Mouse (Mus musculus): ENCODE measurements around the gene Asna1. TPM values are rescaled to one million over a fixed set of nuclear protein-coding genes. Genes with fewer than 3 reads are reported as not detected.
A peak's percentile ranks its signal among the peaks of the same experiment; 100 is the strongest.

Asna1 gene
- total and polyA plus RNA-seq, 3 experiments = 109 to 127 (median 119) TPM

GRCm38 (mm10) chr8:85035728-85036310, 10.7 kb upstream of the Asna1 start:
- dilution Hi-C loops (cut with MboI; ENCODE audit: extremely low pct_ligation_motif_present, extremely low pct_unique_long_range_greater_than_20kb, low sequenced_read_pairs) (no loop called here), in situ Hi-C loops (cut with MboI; ENCODE audit: low pct_ligation_motif_present, low pct_unique_long_range_greater_than_20kb, low sequenced_read_pairs) (no loop called here)
- Histone ChIP-seq H3K4me2 (ENCODE audit: insufficient read depth, low read depth, poor library complexity, severe bottlenecking) (peak overlapping the region; percentile 93), H3K4me1 (ENCODE audit: control insufficient read depth in 1 of 2, insufficient read depth in 2 of 2) (peaks cover 3 to 40% of the 10 kb centered on the region in 2 experiments), H3K9ac (ENCODE audit: insufficient read depth, low read depth) (peak overlapping the region; percentile 72), H3K36me3 (replicated peaks in 1 of 2; ENCODE audit: control insufficient read depth in 1 of 2, insufficient read depth in 1 of 2, low read length in 1 of 2) (peaks cover 27 to 44% of the 10 kb centered on the region in 2 experiments), H3K79me2 (replicated peaks; ENCODE audit: control insufficient read depth, extremely low read depth, insufficient read depth, poor library complexity, severe bottlenecking) (peaks cover 42% of the 10 kb centered on the region), H3K4me3 (replicated peaks in 1 of 3; ENCODE audit: low read depth in 2 of 3, low read length in 2 of 3, poor library complexity in 1 of 3) (peak overlapping the region; percentile 66 to 90 (median 88)), H3K9me3 (replicated peaks; ENCODE audit: low read length) (no peaks in the 10 kb centered on the region), H3K27ac (ENCODE audit: insufficient read depth, low read depth) (peak overlapping the region; percentile 78), H3K27me3 (replicated peaks) (no peaks in the 10 kb centered on the region)
- TF ChIP-seq ZNF384 (IDR thresholded peaks at IDR 0.05; ENCODE audit: low read depth, low read length) (no peak), MXI1 (IDR thresholded peaks at IDR 0.05; ENCODE audit: low read depth, low read length) (peak; percentile 62), UBTF (IDR thresholded peaks at IDR 0.05; ENCODE audit: low read depth, low read length) (no peak), CHD2 (IDR thresholded peaks at IDR 0.05; ENCODE audit: low read length) (peak; percentile 40; the same call in 1 of the 2 replicates), E2F4 (IDR thresholded peaks at IDR 0.05; ENCODE audit: insufficient replicate concordance, low read depth, low read length) (no peak), MAX (IDR thresholded peaks at IDR 0.05; ENCODE audit: low read length) (peak; percentile 78), POLR2A (IDR thresholded peaks at IDR 0.05; ENCODE audit: low read depth, low read length) (peak; percentile 10; the same call in 1 of the 2 replicates), BHLHE40 (IDR thresholded peaks at IDR 0.05; ENCODE audit: low read depth, low read length) (peak; percentile 51; the same call in 1 of the 2 replicates), SIN3A (IDR thresholded peaks at IDR 0.05; ENCODE audit: low read length) (0 out of 2 replicates have a peak, but pooled peaks have one; percentile 22), ELF1 (IDR thresholded peaks at IDR 0.05; ENCODE audit: low read depth, low read length) (no peak), MYC (IDR thresholded peaks at IDR 0.05; ENCODE audit: low read depth, low read length) (peak; percentile 79), USF2 (conservative IDR thresholded peaks at IDR 0.05; ENCODE audit: low read depth, low read length) (no peak), ZMIZ1 (IDR thresholded peaks at IDR 0.05; ENCODE audit: low read depth, low read length) (peak; percentile 18; the same call in 1 of the 2 replicates), TCF12 (IDR thresholded peaks at IDR 0.05; ENCODE audit: low read depth, low read length) (0 out of 2 replicates have a peak, but pooled peaks have one; percentile 34), MEF2A (IDR thresholded peaks at IDR 0.05; ENCODE audit: borderline replicate concordance, low read depth, low read length) (no peak), IRF4 (IDR thresholded peaks at IDR 0.05; ENCODE audit: low read depth, low read length) (no peak), TBP (conservative IDR thresholded peaks at IDR 0.05; ENCODE audit: low read depth, low read length) (no peak)
- DNase-seq (ENCODE audit: extremely low read depth) = peak; percentile 54

- peaks cover 27 to 44% of the 10 kb centered on the region in 2 experiments for H3K36me3 ChIP-seq (replicated peaks in 1 of 2; ENCODE audit: control insufficient read depth in 1 of 2, insufficient read depth in 1 of 2, low read length in 1 of 2)
- dilution Hi-C loops (cut with MboI; ENCODE audit: extremely low pct_ligation_motif_present, extremely low pct_unique_long_range_greater_than_20kb, low sequenced_read_pairs) = no loop called here
- peaks cover 3 to 35% of the 10 kb centered on the region in 2 experiments; a peak in 3 of 4 replicates for H3K4me1 ChIP-seq (ENCODE audit: control insufficient read depth in 1 of 2, insufficient read depth in 2 of 2)
These were observed 10.2 kb upstream of the Asna1 start for GRCm38 (mm10) chr8:85035165-85035727.

More at GRCm38 (mm10) chr8:85035165-85035727, 10.2 kb upstream of the Asna1 start:
- Histone ChIP-seq H3K27me3 (replicated peaks) (no peaks in the 10 kb centered on the region), H3K27ac (ENCODE audit: insufficient read depth, low read depth) (peak overlapping the region; percentile 78), H3K79me2 (replicated peaks; ENCODE audit: control insufficient read depth, extremely low read depth, insufficient read depth, poor library complexity, severe bottlenecking) (peaks cover 38% of the 10 kb centered on the region), H3K9ac (ENCODE audit: insufficient read depth, low read depth) (peak overlapping the region; percentile 72), H3K4me3 (replicated peaks in 1 of 3; ENCODE audit: low read depth in 2 of 3, low read length in 2 of 3, poor library complexity in 1 of 3) (peak overlapping the region; percentile 66 to 90 (median 88)), H3K4me2 (ENCODE audit: insufficient read depth, low read depth, poor library complexity, severe bottlenecking) (peak overlapping the region; percentile 93), H3K9me3 (replicated peaks; ENCODE audit: low read length) (no peaks in the 10 kb centered on the region)
- in situ Hi-C loops (cut with MboI; ENCODE audit: low pct_ligation_motif_present, low pct_unique_long_range_greater_than_20kb, low sequenced_read_pairs) = no loop called here
- no peak for DNase-seq (ENCODE audit: extremely low read depth)
- TF ChIP-seq USF1 (IDR thresholded peaks at IDR 0.05; ENCODE audit: low read depth, low read length) (no peak), MXI1 (IDR thresholded peaks at IDR 0.05; ENCODE audit: low read depth, low read length) (no peak), EP300 (IDR thresholded peaks at IDR 0.05; ENCODE audit: low read length) (0 out of 2 replicates have a peak, but pooled peaks have one; percentile 19), MEF2A (IDR thresholded peaks at IDR 0.05; ENCODE audit: borderline replicate concordance, low read depth, low read length) (no peak), ZNF384 (IDR thresholded peaks at IDR 0.05; ENCODE audit: low read depth, low read length) (no peak), ETS1 (conservative IDR thresholded peaks at IDR 0.05; ENCODE audit: low read depth, low read length) (no peak), UBTF (IDR thresholded peaks at IDR 0.05; ENCODE audit: low read depth, low read length) (no peak), TCF12 (IDR thresholded peaks at IDR 0.05; ENCODE audit: low read depth, low read length) (peak; percentile 23; the same call in 1 of the 2 replicates), MAFK (IDR thresholded peaks at IDR 0.05; ENCODE audit: insufficient replicate concordance, low read length) (peak; percentile 85), GABPA (IDR thresholded peaks at IDR 0.05; ENCODE audit: insufficient replicate concordance, low read depth, low read length) (no peak), ELF1 (IDR thresholded peaks at IDR 0.05; ENCODE audit: low read depth, low read length) (no peak), ZMIZ1 (IDR thresholded peaks at IDR 0.05; ENCODE audit: low read depth, low read length) (no peak), ZKSCAN1 (IDR thresholded peaks at IDR 0.05; ENCODE audit: borderline replicate concordance, low read depth, low read length) (no peak), CHD2 (IDR thresholded peaks at IDR 0.05; ENCODE audit: low read length) (peak; percentile 36; the same call in 1 of the 2 replicates), TBP (conservative IDR thresholded peaks at IDR 0.05; ENCODE audit: low read depth, low read length) (no peak), POLR2AphosphoS2 (IDR thresholded peaks at IDR 0.05; ENCODE audit: low read depth, low read length) (peak; percentile 87; the same call in 1 of the 2 replicates), IRF4 (IDR thresholded peaks at IDR 0.05; ENCODE audit: low read depth, low read length) (no peak), PAX5 (IDR thresholded peaks at IDR 0.05; ENCODE audit: low read length) (no peak)
